Mouse (Mus musculus) C2C12 (cell line): ENCODE data around the gene Ppard. TPM values are rescaled to one million over a fixed set of nuclear protein-coding genes. Genes with fewer than 3 reads are reported as not detected.

Experiments
- H3K27me3 ChIP-seq: one replicate; pipeline ENCODE4 v1.6.1; 2011; ENCODE audit not compliant: control insufficient read depth, insufficient read depth, insufficient read length
- H3K36me3 ChIP-seq: one replicate; pipeline ENCODE4 v1.6.1; 2011; ENCODE audit not compliant: control insufficient read depth, insufficient read depth
- H3K4me3 ChIP-seq: one replicate; pipeline ENCODE4 v1.5.1; 2011; ENCODE audit warnings: mild to moderate bottlenecking, control low read depth; ENCODE audit not compliant: poor library complexity, insufficient read depth, severe bottlenecking
- H3K79me2 ChIP-seq: one replicate; pipeline ENCODE4 v1.6.1; 2011; ENCODE audit not compliant: control insufficient read depth, insufficient read depth
- H3K79me3 ChIP-seq: one replicate; pipeline ENCODE4 v1.6.1; 2011; ENCODE audit warnings: low read depth, control low read depth
- H3ac ChIP-seq: one replicate; pipeline ENCODE3; 2011; ENCODE audit warnings: low read depth; ENCODE audit not compliant: control insufficient read depth, insufficient read length
- CEBPB ChIP-seq: IDR thresholded peaks from one replicate; pipeline ENCODE4 v1.6.1; 2011; ENCODE audit warnings: low read depth, mild to moderate bottlenecking, control low read depth, moderate library complexity
- CTCF ChIP-seq: IDR thresholded peaks from one replicate; pipeline ENCODE4 v1.5.1; 2011; ENCODE audit not compliant: control insufficient read depth, insufficient read depth, insufficient read length
- FOSL1 ChIP-seq: IDR thresholded peaks from one replicate; pipeline ENCODE4 v1.8.0; 2011; ENCODE audit warnings: mild to moderate bottlenecking, low read length; ENCODE audit not compliant: poor library complexity, insufficient read depth, severe bottlenecking
- MAX ChIP-seq: IDR thresholded peaks from one replicate; pipeline ENCODE4 v1.6.1; 2011; ENCODE audit warnings: mild to moderate bottlenecking, control low read depth
- MYOD1 ChIP-seq: IDR thresholded peaks from one replicate; pipeline ENCODE4 v1.6.1; 2011; ENCODE audit warnings: low read depth; ENCODE audit not compliant: control insufficient read depth, insufficient read length
- MYOG ChIP-seq: IDR thresholded peaks from one replicate; pipeline ENCODE4 v1.6.1; 2011; ENCODE audit not compliant: control insufficient read depth, insufficient read length; ENCODE audit errors: extremely low read depth
- USF1 ChIP-seq: IDR thresholded peaks from one replicate; pipeline ENCODE4 v1.6.1; 2011; ENCODE audit warnings: low read depth, mild to moderate bottlenecking, control low read depth, moderate library complexity
- polyA plus RNA-seq: library from polyadenylated mRNA; unstranded; fragments of >200 nt; fragmentation: generic; extraction: Trizol; gene quantifications from one replicate; pipeline ENCODE4 v1.2.1, GENCODE M21; 2012; ENCODE audit warnings: missing spikeins

Ppard gene
- polyA plus RNA-seq, 1 experiment = 24.7 TPM

GRCm38 (mm10) chr17:28326951-28327350 is 94.5 kb downstream of the Ppard start:
- Histone ChIP-seq H3K79me3 (peaks cover 25% of the 10 kb centered on the region), H3ac (no peak overlapping the region), H3K79me2 (peaks cover 33% of the 10 kb centered on the region), H3K36me3 (peaks cover 50% of the 10 kb centered on the region), H3K4me3 (no peak overlapping the region), H3K27me3 (no peaks in the 10 kb centered on the region)
- TF ChIP-seq CEBPB (no peak), MAX (no peak), CTCF (no peak), MYOG (no peak), MYOD1 (no peak), USF1 (no peak), FOSL1 (no peak)

GRCm38 (mm10) chr17:28327673-28328325 is 95.3 kb downstream of the Ppard start:
- Histone ChIP-seq H3K27me3 (no peaks in the 10 kb centered on the region), H3ac (peak overlapping the region; percentile 67), H3K36me3 (peaks cover 43% of the 10 kb centered on the region), H3K4me3 (peak overlapping the region; percentile 98), H3K79me3 (peaks cover 25% of the 10 kb centered on the region), H3K79me2 (peaks cover 33% of the 10 kb centered on the region)
- no peak for TF ChIP-seq MYOD1
- peak; percentile 83 for TF ChIP-seq CEBPB
- no peak for TF ChIP-seq MAX

GRCm38 (mm10) chr17:28328366-28328928 is 95.9 kb downstream of the Ppard start, which contains the start of gene Rpl10a:
Gene Rpl10a, plus strand, starts transcription at chr17:28328471.
- Histone ChIP-seq H3ac (peak within 1 kb of the TSS; percentile 86), H3K4me3 (peak within 1 kb of the TSS; percentile 98), H3K36me3 (peaks cover 43% of the 10 kb centered on the region), H3K79me3 (peaks cover 25% of the 10 kb centered on the region), H3K27me3 (no peaks in the 10 kb centered on the region), H3K79me2 (peaks cover 33% of the 10 kb centered on the region)
- TF ChIP-seq MYOG (no peak), USF1 (peak; percentile 3), FOSL1 (no peak), CTCF (peak; percentile 94), MAX (peak; percentile 89)

DNA sequence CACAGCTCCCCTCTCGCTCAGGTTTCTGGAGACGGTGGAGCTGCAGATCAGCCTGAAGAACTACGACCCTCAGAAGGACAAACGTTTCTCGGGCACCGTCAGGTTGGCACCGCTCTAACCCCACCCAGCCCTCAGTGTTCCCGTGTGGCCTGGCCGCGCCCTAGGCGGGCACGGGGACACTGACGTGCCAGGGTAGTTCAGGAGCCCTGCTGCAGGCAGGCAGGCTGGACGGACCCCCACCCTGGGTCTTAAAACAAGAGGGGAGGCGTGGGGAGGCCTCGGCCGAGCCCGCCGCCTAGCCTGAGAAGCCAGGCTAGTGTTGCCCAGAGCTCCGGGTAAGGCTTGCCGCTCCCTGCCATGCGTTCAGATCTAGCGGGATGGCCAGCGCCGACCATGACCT is 96.4 kb downstream of the Ppard start:
- H3K79me2 ChIP-seq = peaks cover 33% of the 10 kb centered on the region
- TF ChIP-seq CTCF = no peak
- no peak for TF ChIP-seq MYOG
- TF ChIP-seq USF1 = no peak
- TF ChIP-seq CEBPB = no peak
- TF ChIP-seq MAX = no peak
- TF ChIP-seq MYOD1 = no peak
- TF ChIP-seq FOSL1 = no peak
- H3K4me3 ChIP-seq = peak overlapping the region; percentile 98
- H3ac ChIP-seq = peak overlapping the region; percentile 86
- H3K36me3 ChIP-seq = peaks cover 40% of the 10 kb centered on the region
- H3K27me3 ChIP-seq = no peaks in the 10 kb centered on the region
- peaks cover 25% of the 10 kb centered on the region for H3K79me3 ChIP-seq

- peak overlapping the region; percentile 98 for H3K4me3 ChIP-seq
- H3ac ChIP-seq = peak overlapping the region; percentile 86
- peaks cover 33% of the 10 kb centered on the region for H3K79me2 ChIP-seq
- peaks cover 25% of the 10 kb centered on the region for H3K79me3 ChIP-seq
- peaks cover 35% of the 10 kb centered on the region for H3K36me3 ChIP-seq
- TF ChIP-seq USF1 (no peak), MYOG (no peak), CEBPB (no peak), MAX (no peak), FOSL1 (no peak), MYOD1 (no peak), CTCF (no peak)
- no peaks in the 10 kb centered on the region for H3K27me3 ChIP-seq
These were observed 97.2 kb downstream of the Ppard start for GRCm38 (mm10) chr17:28329503-28330231.
